Mouse (Mus musculus) ZHBTc4 (cell line): ENCODE measurements at regions not wholly inside any gene's neighbourhood (a gene's known extent, or its start where the extent isn't known, plus 50 kb on each side); places are given as distances from the start of the nearest gene placed in this dataset.
A peak's percentile ranks its signal among the peaks of the same experiment; 100 is the strongest.

Experiments used
- DNase-seq: peaks from one replicate; pipeline ENCODE4 v3.0.0-alpha.2; 2011; ENCODE audit warnings: low read depth, low spot score

DNA sequence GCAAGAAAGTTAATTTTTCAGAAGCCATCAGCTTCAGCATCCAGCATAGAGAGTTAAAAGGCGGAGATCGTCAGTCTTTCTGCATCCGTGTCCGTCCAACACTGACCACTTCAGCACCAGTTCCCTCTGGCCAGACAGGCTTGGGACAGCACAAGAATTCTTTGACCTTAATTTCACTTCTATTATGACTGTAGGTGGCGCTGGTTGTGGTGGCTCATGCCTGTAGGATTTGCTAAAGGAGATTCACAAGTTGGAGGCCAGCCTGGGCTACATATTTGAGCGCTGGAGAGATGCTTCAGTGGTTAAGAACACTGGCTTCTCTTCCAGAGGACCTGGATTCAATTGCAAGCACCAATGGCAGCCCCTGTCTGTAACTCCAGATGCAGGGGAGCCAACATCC lies 66.0 kb downstream of the Amer2 start:
- peak; percentile 0 for DNase-seq

DNA sequence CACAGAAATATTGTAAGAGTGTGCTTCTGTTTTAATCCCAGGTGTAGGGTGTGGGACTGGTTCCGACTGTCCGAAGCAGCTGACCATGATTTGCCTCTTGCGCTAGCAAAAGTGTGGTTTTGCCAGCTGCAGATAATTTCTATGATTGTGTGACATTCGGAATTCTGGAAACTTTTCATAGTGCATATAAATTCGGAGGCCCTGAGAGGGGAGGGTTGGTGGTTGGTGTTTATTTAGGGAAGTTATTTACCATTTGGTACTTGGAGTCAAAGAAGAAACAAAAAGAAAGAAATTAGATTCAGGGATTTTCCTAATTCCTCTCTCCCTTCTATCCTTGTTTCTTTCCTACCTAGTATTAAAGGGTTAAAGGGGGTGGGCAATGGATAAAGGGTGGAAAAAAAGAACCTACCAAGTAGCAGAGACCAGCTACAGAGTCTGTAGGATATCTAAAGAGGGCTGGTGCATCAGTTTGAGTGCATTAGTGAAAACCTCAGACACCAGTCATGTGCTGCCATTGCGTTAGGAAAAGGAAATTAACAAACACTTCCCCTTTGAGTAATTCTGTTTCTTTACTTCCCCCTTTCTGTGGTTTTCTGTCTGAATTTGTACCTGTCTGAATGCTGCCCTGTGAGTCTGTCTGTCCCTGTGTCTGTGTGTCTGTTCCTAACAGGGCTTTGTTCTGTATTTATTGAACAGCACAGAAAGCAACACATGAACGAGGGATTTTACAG lies 70.9 kb downstream of the Amer2 start:
- DNase-seq, result no peak

DNA sequence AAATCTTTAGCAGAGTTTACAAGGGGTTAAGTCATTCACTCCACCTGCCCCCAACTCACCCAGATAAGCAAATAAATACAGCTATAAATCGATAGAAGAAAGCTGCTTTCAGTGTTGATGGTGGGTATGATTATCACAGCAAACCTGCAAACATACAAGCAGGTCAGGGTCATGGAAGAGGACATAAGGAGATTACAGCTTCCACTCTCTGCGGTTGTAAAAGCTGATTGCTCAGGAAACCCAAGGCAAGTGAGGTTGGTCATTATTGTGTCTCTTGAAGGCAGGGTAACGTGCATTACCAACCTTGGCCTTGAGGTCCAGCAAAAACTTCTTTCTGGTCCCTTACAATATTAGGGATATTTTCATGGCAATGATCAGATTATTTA lies 71.5 kb downstream of the Amer2 start:
- DNase-seq, result no peak

DNA sequence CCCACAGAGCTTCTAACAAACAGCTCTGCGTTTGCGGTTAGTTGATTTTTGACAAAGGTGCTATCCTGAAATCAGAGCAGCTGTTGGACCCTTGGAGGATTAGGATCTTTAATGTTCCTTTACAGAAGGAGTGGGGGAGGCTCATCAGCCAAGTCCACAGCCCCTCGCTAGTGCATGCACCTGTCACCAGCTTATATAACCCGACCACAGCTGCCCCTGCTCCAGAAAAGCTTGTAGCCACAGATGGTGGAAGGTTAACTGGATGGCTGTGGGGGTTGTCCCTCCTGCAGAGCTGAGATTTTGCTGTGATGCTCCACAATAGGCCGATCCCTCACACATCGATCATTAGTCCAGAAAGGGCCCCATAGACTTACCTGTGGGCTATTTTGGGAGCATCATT lies 73.0 kb downstream of the Amer2 start:
- DNase-seq, result no peak

DNA sequence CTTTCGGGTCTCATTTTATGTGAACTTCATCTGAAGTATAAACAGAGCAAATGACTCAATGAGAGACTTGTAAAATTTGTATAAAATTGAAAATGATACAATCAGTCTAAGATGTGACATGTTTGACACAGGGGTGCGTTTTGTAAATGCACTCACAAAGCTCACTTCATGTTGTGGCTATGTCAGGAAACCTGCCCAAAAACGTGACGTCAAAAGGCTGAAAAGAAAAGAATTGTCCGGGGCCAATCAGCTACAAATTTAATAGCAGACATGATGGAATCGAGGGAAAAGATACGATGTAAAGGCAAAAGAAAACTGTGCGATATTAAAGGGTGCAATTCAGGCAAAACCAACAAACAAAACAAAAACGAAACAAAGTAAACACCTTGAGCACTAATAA lies 78.2 kb downstream of the Amer2 start:
- DNase-seq, result no peak

DNA sequence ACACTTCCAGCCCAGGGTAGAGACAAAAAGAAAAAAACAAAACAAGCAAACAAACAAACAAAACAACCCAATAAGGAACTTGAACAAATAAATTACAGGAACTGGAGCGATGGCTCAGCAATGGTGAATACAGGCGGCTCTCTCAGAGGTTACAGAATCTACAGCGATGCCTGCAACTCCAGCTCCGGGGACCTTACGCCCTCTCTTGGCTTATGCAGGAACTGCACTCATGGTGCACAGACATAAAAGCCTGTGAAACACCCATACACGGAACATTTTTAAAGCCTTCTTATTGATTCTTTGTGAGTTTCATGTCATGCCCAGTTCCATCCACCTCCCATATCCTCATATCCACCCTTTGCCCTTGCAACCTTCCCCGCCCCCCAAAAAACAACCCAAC lies 78.6 kb downstream of the Amer2 start:
- DNase-seq, result peak; percentile 58

DNA sequence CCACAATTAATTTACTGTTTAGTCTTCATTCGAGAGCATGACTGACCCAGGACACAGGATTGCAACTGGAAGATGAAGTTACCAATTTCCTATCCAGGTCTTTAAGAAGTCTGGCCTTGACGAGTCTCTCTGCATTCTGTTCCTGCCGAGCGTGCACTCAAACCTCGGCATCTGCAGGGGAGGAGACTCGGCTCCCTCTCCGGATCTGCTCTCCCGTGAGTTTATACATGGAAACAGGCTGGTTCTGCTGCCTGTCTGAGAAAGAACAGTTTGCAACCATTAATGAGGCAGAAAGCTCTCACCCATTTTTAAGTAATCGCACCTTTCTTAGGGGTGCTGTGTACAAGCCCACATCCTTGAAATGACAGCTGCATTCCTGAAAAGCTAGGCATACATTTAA lies 83.7 kb downstream of the Amer2 start:
- no peak for DNase-seq

DNA sequence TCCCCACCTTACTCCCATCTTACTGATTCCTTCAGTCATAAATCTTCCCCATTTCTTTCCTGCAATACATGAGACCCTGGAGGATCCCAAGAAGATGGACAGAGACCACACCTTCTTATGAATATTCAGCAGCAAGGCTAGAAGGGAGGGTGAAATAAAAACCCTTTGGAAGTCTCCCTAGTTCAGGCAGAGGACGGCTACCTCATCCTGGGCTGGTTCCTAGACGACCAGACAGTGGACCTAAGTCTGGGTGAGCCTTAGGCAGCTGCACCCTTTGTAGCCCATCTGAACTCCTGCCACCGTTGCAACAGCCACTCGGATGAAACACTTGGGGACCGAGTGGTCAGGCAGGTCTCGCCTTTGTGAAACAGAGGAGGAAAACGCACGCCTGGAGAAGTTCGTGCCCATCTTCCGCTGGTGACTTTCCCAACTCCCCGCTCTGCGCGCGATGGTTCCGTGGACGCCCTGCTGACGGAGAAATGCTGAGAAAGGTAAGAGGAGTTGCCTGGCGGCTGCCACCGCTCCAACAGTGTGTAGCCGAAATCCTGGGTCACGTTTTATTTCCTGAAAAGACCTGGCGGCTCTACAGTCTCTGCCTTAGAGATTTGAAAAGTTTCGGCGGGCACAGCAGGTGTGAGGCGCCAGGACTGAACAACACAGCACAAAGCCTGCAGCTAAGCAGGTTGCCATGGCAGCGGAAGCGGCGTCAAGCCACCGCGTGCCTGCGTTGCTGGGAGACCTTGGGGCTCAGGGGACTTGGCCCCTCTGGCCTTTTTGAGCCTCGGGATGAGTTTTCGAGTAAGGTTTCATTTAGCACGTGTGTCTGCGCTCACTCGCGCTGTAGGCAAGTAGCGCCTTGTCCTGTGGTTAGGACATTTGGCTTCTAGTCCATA lies 112.2 kb downstream of the Amer2 start:
- peak; percentile 71 for DNase-seq

DNA sequence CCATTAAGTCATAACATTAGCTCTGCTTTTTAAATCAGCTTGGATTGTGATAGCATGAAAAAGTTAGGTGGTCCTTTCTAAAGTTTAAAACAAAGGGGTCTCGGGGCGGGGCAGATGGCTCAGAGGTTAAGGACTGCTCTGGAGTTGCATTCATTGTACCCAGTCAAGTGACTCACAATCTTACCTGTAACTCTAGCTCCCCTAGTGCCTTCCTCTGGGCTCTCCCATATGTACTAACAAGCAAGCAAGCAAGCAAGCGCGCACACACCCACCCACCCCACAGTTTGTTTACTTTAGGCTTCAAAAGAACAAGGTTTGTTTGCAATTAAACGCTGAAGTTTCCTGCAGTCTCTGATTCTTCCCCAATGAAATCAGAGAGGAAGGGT lies 112.8 kb downstream of the Amer2 start:
- peak; percentile 13 for DNase-seq

DNA sequence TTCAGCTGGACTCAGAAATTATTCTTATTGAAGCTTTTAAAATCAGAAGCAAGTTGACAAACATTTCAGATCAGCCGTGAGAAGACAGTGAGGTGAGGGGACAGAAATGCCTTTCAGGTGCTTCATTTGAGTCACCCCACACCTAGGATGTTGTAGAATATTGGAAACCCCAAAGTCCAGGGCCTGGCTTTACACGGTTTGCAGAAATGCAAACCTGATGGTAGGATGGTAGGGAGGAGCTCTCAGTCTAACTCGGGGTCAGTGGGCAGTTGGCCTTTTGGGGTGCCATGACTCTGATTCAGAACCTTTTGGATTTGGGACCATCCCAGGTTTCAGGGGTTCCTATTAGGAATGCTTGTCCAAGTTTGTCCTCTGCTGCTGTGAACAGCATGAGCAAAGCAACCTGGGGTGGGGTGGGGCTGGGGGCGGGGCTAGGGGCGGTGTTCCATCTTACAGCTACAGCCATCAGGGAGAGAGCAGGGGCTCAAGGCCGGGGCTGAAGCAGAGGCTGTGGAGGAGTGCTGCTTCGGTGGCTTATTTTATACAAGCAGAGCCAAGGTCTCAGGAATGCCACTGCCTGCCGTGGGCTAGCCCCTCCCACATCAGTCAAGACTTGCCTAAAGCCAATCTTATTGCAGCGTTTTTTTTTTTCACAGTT lies 113.3 kb downstream of the Amer2 start:
- peak; percentile 37 for DNase-seq

DNA sequence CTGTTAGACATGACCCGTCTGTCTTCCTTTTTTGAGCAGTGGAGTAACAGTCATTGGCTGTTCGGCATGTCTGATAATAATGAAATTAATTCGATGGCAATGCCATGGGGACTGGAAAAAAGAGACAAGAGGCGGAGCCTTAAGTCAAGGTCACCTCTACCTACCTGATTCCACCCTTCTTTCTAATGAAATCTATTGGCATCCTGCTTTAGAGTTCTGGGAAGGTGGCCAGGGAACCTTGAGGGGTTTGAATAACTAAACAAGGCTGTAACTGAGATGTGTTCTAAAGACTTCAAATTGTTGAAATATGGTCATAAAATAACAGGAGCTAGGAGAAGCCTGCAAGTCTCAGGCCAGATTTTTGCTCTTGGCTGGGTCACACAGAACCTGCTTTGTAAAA lies 116.1 kb downstream of the Amer2 start:
- DNase-seq, result no peak

DNA sequence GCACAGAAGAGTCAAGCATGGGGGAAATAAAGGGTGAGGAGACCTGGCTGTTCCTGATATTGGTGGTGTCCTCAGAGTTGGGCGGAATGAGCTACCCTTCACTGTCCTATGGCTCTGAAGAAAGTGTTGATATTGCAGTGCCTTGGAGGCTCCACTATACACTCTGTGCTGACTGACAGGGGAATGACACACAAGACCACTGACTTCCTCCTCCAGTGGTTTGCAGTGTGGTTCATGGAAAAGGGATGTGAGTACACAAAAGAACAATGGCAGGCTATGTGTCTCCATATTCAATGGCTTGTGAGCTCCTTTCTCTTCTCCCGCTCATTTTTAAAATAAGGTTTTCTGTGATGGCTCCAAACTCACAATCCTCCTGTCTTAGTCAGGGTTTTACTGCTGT lies 117.8 kb downstream of the Amer2 start:
- DNase-seq, result no peak

DNA sequence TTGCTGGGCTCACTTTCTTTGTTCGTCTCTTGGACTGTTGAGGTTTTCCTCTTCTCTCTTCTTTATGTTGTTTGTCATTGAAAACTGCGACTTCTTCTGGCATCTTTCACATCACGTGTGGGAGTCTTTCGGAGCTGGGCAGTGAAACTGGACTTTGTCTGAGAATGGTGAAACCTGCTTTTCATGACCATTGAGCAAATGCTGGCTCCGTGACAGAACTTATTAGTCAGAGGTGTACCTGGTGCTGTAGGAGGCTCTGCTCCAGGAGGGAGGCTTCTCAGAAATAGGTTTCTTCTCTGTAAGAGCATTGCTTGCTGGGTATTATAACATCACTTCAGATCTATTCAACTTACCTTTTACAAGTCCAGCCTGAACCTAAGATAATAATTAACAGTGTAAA lies 122.4 kb downstream of the Amer2 start:
- no peak for DNase-seq

DNA sequence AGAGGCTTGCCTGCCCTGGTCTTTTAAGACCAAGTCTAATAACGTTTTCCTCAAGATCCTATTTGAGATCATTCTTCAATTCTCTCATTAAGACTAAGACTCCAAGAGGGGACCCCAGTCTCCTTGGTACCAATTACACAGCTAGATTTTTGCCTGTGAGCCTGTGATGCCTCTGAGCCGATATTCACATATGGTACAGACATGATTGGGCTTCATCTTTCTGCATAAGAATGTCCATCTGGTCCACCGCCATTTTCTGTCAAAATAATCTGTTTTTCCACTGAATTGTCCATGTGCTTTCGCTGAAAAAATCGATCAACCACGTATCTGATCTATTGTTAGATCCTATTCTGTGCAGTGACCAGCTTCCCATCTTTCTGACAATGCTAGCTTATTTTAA lies 129.5 kb downstream of the Amer2 start:
- no peak for DNase-seq

DNA sequence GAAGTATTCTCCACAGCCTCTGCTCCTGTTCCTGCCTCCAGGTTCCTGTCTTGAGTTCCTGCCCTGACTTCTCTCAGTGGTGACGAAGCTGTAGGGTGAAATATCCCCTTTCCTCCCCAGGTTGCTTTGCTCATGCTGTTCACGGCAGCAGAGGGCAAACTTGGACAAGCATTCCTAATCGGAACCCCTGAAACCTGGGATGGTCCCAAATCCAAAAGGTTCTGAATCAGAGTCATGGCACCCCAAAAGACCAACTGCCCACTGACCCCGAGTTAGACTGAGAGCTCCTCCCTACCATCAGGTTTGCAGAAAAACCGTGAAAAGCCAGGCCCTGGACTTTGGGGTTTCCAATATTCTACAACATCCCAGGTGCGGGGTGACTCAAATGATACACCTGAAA lies 128.7 kb upstream of the Spata13 start:
- DNase-seq, result no peak

DNA sequence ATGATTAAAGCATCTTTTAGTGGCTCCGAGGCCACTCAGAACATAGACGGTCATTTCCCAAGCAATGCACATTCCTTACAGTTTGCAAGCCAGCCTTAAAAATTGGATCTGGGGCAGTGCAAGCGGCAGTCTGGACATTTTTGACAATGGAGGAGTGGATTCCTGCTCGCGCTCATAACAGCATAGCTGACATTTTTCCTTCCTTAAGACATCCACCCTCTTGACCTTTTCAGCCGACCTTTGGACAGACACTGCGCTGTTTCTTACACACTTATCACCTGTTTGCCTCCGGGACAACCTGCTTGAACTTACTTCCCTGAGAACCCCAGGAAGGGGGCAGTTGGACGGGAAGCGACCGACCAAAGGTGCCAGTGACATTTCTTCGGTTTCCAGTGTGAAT lies 127.5 kb upstream of the Spata13 start:
- DNase-seq, result no peak

DNA sequence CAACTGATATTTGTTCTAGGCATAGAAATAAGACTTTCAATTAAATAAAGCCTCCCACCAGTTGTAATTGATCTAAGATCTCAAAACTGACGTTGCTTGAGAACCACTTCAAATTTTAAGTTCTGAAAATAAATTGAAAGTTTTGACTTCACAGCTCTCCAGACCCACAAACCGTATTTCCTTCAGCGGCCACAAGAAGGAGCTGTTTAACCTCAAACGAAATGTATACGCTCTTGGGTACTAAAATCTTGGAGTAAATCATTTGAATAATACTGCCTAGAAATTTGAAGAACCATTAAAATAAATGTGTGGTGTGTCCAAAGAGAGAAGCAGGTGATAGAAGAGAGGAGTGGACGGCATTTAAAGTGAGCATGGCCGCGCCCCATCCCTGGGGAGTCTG lies 120.2 kb upstream of the Spata13 start:
- peak; percentile 28 for DNase-seq

DNA sequence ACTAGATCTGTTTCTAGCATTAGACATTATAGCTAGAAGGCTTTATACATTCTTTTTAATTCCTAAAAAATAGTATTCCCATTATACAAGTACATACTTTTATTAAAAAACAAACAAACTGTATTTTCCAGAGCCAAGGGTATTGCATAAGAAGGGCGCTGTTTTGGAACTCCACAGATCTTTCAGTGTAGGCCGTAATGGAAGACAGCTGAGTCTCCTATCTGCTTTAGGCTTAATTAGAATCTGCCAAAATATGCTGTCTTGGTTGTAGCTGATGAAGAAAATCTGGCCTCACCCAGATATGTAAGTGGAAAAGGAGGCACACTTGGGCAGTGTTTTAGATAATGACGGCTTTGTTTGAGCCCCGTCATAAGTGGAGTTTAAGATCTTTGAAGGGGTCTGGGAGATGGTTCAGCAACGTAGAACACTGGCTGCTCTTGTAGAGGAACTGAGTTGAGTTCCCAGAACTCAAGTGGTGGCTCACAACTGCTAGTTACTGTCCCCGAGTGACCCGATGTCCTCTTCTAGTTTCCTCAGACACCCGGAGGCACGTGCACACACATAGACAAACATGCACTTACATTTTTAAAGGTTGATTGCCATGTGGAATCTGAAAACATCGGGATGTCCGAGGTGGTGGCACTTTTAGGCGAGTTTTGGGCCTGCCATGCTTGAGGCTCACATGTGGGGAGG lies 118.6 kb upstream of the Spata13 start:
- DNase-seq, result no peak

DNA sequence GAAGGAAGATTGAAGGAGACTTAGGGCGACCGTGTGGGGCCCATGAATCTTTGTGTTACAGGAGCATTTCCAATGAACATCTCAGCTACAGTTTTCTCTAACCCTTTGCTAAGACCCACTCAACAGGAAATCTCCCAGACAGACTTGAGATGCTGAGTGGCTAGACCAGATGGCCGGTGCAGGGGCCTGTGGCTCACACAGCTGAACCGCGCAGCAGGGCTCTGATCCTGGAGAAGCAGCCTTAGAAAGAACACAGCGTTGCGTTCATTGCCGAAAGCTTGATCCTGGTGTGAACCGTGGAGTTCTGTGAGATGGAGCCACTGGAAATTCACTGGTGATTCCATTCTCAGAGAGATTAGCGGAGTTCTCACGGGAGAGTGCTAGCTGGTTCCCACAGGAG lies 115.9 kb upstream of the Spata13 start:
- DNase-seq, result no peak

DNA sequence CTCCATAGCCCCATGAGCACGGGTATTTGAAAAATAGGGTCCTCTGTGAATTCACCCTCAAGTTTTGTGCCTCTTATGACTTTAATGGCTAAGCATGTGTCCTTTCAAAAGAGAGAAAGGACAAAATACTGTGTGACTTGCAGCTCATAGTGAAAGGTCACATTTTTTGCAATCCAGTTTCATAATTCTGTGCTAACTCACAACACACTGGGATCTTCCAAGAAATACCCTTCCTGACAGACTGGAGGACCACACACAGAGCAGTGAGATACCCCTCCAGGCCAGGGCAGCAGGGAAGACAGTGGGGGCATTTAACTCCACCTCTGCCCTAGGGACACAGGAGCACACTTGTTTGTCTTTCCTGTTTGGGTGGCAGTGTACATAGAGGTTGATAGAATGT lies 110.8 kb upstream of the Spata13 start:
- no peak for DNase-seq

DNA sequence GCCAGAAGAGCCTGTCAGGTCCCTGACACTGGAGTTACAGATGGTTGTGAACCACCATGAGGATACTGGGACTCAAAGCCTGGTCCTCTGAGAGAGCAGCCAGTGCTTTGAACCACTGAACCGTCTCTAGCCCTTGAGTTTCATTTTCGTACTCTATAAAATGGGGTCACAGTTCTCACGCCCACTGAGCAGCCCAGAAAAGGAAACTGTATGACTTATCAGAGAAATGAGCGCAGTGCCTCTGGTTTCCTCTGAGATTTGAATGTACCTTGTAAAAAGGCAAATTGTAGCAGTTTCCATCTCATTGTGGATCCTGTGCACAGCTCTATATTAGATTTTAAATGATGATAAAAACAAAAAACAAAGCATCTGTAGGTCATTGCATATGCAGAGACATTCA lies 108.9 kb upstream of the Spata13 start:
- no peak for DNase-seq
